Mouse (Mus musculus) neural tube, embryonic 13.5 days (tissue): ENCODE data around the gene Proz. TPM values are rescaled to one million over a fixed set of nuclear protein-coding genes. Genes with fewer than 3 reads are reported as not detected.

Experiments
- ATAC-seq: fragments of 200-750 bp; cut with Nextera tagmentation; 2 replicates; pipeline ENCODE4 v1.8.0; 2017; ENCODE audit warnings: low read depth, mild to moderate bottlenecking, moderate TSS enrichment, moderate library complexity
- H3K27ac ChIP-seq: fragments of 300-500 bp; sonication (generic); replicated peaks from 2 replicates; pipeline ENCODE4 v1.5.1; 2015; ENCODE audit warnings: moderate library complexity, mild to moderate bottlenecking, inconsistent platforms
- H3K27me3 ChIP-seq: fragments of 300-500 bp; sonication (generic); 2 replicates; pipeline ENCODE4 v1.6.1; 2015; ENCODE audit warnings: mild to moderate bottlenecking, inconsistent platforms
- H3K36me3 ChIP-seq: fragments of 300-500 bp; sonication (generic); 2 replicates; pipeline ENCODE4 v1.6.1; 2015; ENCODE audit warnings: mild to moderate bottlenecking, inconsistent platforms
- H3K4me1 ChIP-seq: fragments of 300-500 bp; sonication (generic); replicated peaks from 2 replicates; pipeline ENCODE4 v1.6.1; 2015; ENCODE audit warnings: inconsistent platforms
- H3K4me2 ChIP-seq: fragments of 300-500 bp; sonication (generic); 2 replicates; pipeline ENCODE4 v1.6.1; 2015; ENCODE audit warnings: inconsistent platforms, mild to moderate bottlenecking, moderate library complexity
- H3K4me3 ChIP-seq: fragments of 300-500 bp; sonication (generic); 2 replicates; pipeline ENCODE4 v1.5.1; 2015; ENCODE audit warnings: mild to moderate bottlenecking, inconsistent platforms
- H3K9ac ChIP-seq: fragments of 300-500 bp; sonication (generic); 2 replicates; pipeline ENCODE4 v1.6.1; 2015; ENCODE audit warnings: moderate library complexity, mild to moderate bottlenecking, inconsistent platforms
- H3K9me3 ChIP-seq: fragments of 300-500 bp; sonication (generic); 2 replicates; pipeline ENCODE4 v1.6.1; 2016; ENCODE audit warnings: inconsistent platforms
- WGBS: fragments of 180-500 bp; shearing (Covaris S2); methylation state at CpG from one replicate; pipeline ENCODE4 v1.1.7; 2015; 5-methylcytosine and 5-hydroxymethylcytosine counted together
- polyA plus RNA-seq: library from polyadenylated mRNA; unstranded; fragments of >200 nt; fragmentation: Nextera tagmentation; extraction: Ambion mirVana; gene quantifications from 2 replicates; pipeline ENCODE4 v1.2.1, GENCODE M21; 2015

The Proz gene
- polyA plus RNA-seq, result 0.56 and 0.95 TPM in 2 replicates

- Histone ChIP-seq H3K36me3 (no peaks in the 10 kb centered on the region), H3K4me3 (no peak within 1 kb of the TSS), H3K9me3 (no peaks in the 10 kb centered on the region), H3K4me2 (no peak within 1 kb of the TSS), H3K27me3 (no peaks in the 10 kb centered on the region), H3K27ac (no peak within 1 kb of the TSS), H3K4me1 (no peaks in the 10 kb centered on the region), H3K9ac (no peak within 1 kb of the TSS)
- ATAC-seq, result no peak
- 84% methylated on average over 17 of the region's 17 CpGs for WGBS
These were observed at the start of gene Proz for GRCm38 (mm10) chr8:13060441-13061150. Gene Proz (plus strand): TSS chr8:13060914.

DNA sequence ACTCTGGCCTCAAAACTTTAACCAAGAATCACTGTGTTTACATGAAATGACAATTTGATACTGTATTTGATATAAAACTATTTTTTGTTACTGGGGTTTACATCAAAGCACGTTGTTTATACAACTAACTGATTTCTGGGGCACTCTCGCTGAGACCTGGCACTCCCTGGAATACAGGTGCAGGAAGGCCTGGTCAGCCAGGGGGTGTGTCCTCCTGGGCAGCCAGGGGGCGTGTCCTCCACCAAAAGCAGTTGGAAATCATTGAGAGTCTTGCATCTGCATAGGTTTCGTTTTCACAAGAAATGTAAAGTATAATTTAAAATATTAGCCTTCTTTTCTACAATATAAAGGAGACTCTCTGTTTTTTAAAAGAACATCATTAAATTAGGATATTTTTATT lies 41.2 kb upstream of the Proz start:
- H3K27me3 ChIP-seq, result no peaks in the 10 kb centered on the region
- WGBS, result 70% methylated on average over 4 of the region's 4 CpGs
- peaks cover 69% of the 10 kb centered on the region for H3K36me3 ChIP-seq
- H3K9me3 ChIP-seq, result no peaks in the 10 kb centered on the region
- no peak overlapping the region for H3K4me2 ChIP-seq
- no peak overlapping the region for H3K4me3 ChIP-seq
- no peaks in the 10 kb centered on the region for H3K4me1 ChIP-seq
- no peak overlapping the region for H3K9ac ChIP-seq
- no peak for ATAC-seq
- H3K27ac ChIP-seq, result no peak overlapping the region

DNA sequence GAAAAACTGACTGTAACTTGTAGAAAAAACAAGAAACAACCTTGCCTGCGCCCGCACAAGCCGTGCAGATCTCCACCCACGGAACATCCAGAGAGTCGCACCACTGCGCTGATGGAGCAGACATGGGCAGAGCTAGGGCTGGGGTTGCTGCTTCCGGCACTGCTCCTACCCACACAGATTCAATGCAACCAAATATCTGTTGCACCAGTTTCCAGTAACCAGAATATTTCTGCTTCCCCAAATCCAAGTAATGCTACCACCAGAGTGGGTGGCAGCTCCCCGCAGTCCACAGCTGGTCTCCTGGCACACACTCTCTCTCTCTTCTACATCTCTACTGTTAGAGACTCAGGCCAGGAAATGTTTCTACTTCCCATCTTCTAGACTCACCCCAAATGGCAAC lies 38.9 kb upstream of the Proz start:
- peaks cover 47% of the 10 kb centered on the region for H3K36me3 ChIP-seq
- H3K4me3 ChIP-seq, result no peak overlapping the region
- no peak overlapping the region for H3K4me2 ChIP-seq
- ATAC-seq, result no peak
- H3K4me1 ChIP-seq, result no peaks in the 10 kb centered on the region
- 90% methylated on average over 8 of the region's 8 CpGs for WGBS
- H3K27me3 ChIP-seq, result no peaks in the 10 kb centered on the region
- no peaks in the 10 kb centered on the region for H3K9me3 ChIP-seq
- no peak overlapping the region for H3K9ac ChIP-seq
- no peak overlapping the region for H3K27ac ChIP-seq

GRCm38 (mm10) chr8:13025487-13026224 lies 35.1 kb upstream of the Proz start, which contains the start of gene F7:
Gene F7 (plus strand): TSS chr8:13026034.
- H3K4me1 ChIP-seq, result no peaks in the 10 kb centered on the region
- H3K9ac ChIP-seq, result no peak within 1 kb of the TSS
- 70% methylated on average over 10 of the region's 10 CpGs for WGBS
- no peak within 1 kb of the TSS for H3K27ac ChIP-seq
- no peak within 1 kb of the TSS for H3K4me2 ChIP-seq
- 0 out of 2 replicates have a peak, but pooled peaks have one; percentile 8 for ATAC-seq
- peaks cover 10% of the 10 kb centered on the region for H3K36me3 ChIP-seq
- H3K27me3 ChIP-seq, result no peaks in the 10 kb centered on the region
- no peak within 1 kb of the TSS for H3K4me3 ChIP-seq
- H3K9me3 ChIP-seq, result no peaks in the 10 kb centered on the region

- Histone ChIP-seq H3K4me1 (no peaks in the 10 kb centered on the region), H3K4me2 (no peak overlapping the region), H3K27me3 (no peaks in the 10 kb centered on the region), H3K9me3 (no peaks in the 10 kb centered on the region), H3K36me3 (no peaks in the 10 kb centered on the region), H3K4me3 (no peak overlapping the region), H3K27ac (no peak overlapping the region), H3K9ac (no peak overlapping the region)
- no peak for ATAC-seq
- WGBS, result 86% methylated on average over 5 of the region's 5 CpGs
These were observed 33.1 kb upstream of the Proz start for GRCm38 (mm10) chr8:13027615-13028014.

GRCm38 (mm10) chr8:13028482-13028881 lies 32.2 kb upstream of the Proz start:
- Histone ChIP-seq H3K36me3 (no peaks in the 10 kb centered on the region), H3K4me3 (no peak overlapping the region), H3K4me2 (no peak overlapping the region), H3K4me1 (no peaks in the 10 kb centered on the region), H3K9ac (no peak overlapping the region), H3K27me3 (no peaks in the 10 kb centered on the region), H3K9me3 (no peaks in the 10 kb centered on the region), H3K27ac (no peak overlapping the region)
- no peak for ATAC-seq
- 69% methylated on average over 5 of the region's 5 CpGs for WGBS

DNA sequence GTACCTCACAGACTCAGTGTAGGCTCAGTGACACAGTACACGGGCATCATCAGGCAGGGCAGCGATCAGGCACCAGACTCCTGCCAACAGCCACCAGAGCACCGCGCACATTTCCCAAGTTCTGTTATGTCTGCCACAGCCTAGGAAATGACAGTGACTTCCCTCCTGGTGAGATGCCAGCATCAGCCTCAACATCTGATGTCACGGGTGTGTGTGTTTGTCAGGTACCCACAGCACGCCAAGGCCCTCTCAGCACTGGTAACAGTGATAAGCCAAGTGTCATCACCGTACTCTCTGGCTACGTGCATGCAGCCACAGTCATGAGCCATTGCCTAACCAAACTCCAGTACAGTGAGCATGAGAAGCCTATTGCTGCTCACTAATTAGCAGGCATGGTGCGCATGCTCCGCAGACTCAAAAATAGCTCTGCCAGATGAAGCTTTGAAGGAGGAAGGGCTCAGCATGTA lies 24.3 kb upstream of the Proz start:
- no peaks in the 10 kb centered on the region for H3K4me1 ChIP-seq
- H3K4me3 ChIP-seq, result no peak overlapping the region
- H3K27ac ChIP-seq, result no peak overlapping the region
- H3K36me3 ChIP-seq, result no peaks in the 10 kb centered on the region
- no peak overlapping the region for H3K9ac ChIP-seq
- no peak overlapping the region for H3K4me2 ChIP-seq
- no peak for ATAC-seq
- H3K9me3 ChIP-seq, result no peaks in the 10 kb centered on the region
- 92% methylated on average over 10 of the region's 10 CpGs for WGBS
- H3K27me3 ChIP-seq, result no peaks in the 10 kb centered on the region

DNA sequence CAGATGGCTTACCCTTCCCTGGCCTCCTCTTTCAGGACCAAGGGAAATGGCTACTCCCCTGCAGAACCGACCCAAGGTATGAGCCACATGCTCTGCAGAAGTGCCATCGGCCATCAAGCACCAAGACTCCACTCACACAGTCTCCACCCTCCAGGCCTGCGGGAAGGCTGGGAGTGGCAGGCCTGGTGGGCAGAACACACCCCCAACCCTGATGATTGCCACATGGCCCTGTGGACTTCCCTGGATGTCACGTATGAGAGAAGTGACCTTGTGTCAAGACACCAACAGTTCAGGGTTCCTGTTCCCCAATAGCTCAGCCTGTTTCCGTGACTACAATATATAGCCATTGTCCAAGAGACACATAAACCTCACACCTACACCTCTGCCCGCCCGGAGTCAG lies 23.7 kb upstream of the Proz start, which contains the start of gene F10:
Gene F10 (plus strand): TSS at position 294 of the 400 bp plus-strand sequence.
- WGBS, result 79% methylated on average over 7 of the region's 7 CpGs
- no peak within 1 kb of the TSS for H3K27ac ChIP-seq
- no peak within 1 kb of the TSS for H3K4me2 ChIP-seq
- no peaks in the 10 kb centered on the region for H3K9me3 ChIP-seq
- ATAC-seq, result no peak
- H3K27me3 ChIP-seq, result no peaks in the 10 kb centered on the region
- H3K4me1 ChIP-seq, result no peaks in the 10 kb centered on the region
- no peaks in the 10 kb centered on the region for H3K36me3 ChIP-seq
- no peak within 1 kb of the TSS for H3K4me3 ChIP-seq
- H3K9ac ChIP-seq, result no peak within 1 kb of the TSS

- no peak for ATAC-seq
These were observed 23.1 kb upstream of the Proz start for GRCm38 (mm10) chr8:13037569-13037968.

DNA sequence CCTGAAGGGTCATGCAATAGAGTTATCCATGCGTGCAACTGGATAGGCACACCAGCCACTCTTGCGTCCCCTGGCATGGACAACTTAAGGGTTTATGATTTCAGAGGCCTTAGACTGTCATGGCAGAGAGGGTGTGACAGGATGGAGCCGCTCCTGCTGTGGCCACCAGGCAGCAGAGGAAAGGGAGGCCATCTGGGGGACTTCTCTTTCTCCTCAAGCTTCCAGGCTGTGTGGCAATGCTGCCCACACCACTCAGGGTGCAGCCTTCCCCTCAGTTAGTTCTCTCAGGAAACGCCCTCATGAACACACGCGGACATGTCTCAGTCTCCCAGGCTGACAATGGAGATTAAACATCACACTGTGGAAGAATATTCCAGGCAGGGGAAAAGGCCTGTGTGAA lies 21.7 kb upstream of the Proz start:
- no peak overlapping the region for H3K9ac ChIP-seq
- no peaks in the 10 kb centered on the region for H3K9me3 ChIP-seq
- no peaks in the 10 kb centered on the region for H3K36me3 ChIP-seq
- 90% methylated on average over 6 of the region's 6 CpGs for WGBS
- no peak for ATAC-seq
- H3K4me3 ChIP-seq, result no peak overlapping the region
- H3K4me1 ChIP-seq, result no peaks in the 10 kb centered on the region
- no peak overlapping the region for H3K4me2 ChIP-seq
- no peak overlapping the region for H3K27ac ChIP-seq
- no peaks in the 10 kb centered on the region for H3K27me3 ChIP-seq

More at GRCm38 (mm10) chr8:13037569-13037968, 23.1 kb upstream of the Proz start:
- no peaks in the 10 kb centered on the region for H3K36me3 ChIP-seq
- H3K4me1 ChIP-seq, result no peaks in the 10 kb centered on the region
- no peak overlapping the region for H3K4me2 ChIP-seq
- H3K9ac ChIP-seq, result no peak overlapping the region
- H3K4me3 ChIP-seq, result no peak overlapping the region
- no peaks in the 10 kb centered on the region for H3K27me3 ChIP-seq
- H3K27ac ChIP-seq, result no peak overlapping the region
- H3K9me3 ChIP-seq, result no peaks in the 10 kb centered on the region
- 54% methylated on average over 5 of the region's 5 CpGs for WGBS

DNA sequence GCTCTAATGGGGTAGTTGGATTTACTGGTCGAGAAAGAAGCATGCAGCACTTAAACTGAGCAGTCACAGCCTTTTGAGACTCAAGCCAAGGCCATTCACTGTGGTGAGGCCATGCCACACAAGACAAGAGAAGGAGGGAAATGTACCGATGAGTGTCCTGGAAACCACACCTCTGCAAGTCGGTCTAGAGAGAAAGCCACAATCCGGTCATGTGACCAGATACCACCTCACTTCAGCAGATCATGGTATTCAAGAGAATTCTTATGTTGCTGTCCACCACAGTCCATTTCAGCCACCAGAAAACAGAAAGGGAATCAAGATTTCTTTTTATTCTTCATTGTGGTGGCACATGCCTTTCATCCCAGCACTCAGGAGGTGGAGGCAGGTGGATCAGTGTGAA lies 19.3 kb upstream of the Proz start:
- Histone ChIP-seq H3K9ac (no peak overlapping the region), H3K36me3 (no peaks in the 10 kb centered on the region), H3K27me3 (no peaks in the 10 kb centered on the region), H3K4me3 (no peak overlapping the region), H3K9me3 (no peaks in the 10 kb centered on the region), H3K4me2 (no peak overlapping the region), H3K4me1 (no peaks in the 10 kb centered on the region), H3K27ac (no peak overlapping the region)
- no peak for ATAC-seq
- WGBS, result 92% methylated on average over 4 of the region's 4 CpGs

DNA sequence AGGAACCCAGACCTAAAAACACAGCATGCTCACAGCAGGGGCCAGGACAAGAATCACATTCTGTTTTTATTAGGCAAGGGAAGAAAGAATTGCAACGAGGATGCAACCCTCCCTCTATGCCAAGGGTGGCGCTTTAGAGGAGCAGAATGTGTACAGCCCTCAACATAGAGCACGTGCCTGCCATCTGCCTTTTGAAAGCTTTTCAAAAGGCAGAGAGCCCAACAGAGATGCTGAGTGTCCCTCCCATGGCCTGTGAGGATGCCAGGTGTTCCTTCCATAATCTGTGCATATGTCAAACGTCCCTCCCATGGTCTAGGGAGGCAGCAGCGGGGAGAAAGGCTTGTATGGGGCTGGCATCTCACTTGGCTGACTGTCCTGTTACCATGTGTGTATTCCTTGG lies 13.1 kb upstream of the Proz start:
- Histone ChIP-seq H3K27me3 (no peaks in the 10 kb centered on the region), H3K9me3 (0 out of 2 replicates have a peak, but pooled peaks cover 6% of the 10 kb centered on the region), H3K9ac (no peak overlapping the region), H3K36me3 (no peaks in the 10 kb centered on the region), H3K27ac (no peak overlapping the region), H3K4me1 (no peaks in the 10 kb centered on the region), H3K4me2 (no peak overlapping the region), H3K4me3 (no peak overlapping the region)
- ATAC-seq, result no peak
- 53% methylated on average over 5 of the region's 5 CpGs for WGBS
